Mouse (Mus musculus): ENCODE measurements around the gene Gm13289. TPM values are rescaled to one million over a fixed set of nuclear protein-coding genes. Genes with fewer than 3 reads are reported as not detected.
"Not testable (repeated sequence)": the region's sequence is repeated elsewhere in the genome, so short reads cannot be mapped to it uniquely, and the experiment has no call there.

Gm13289 gene
- polyA plus RNA-seq (2015; fragmentation: Nextera tagmentation; extraction: Ambion mirVana) = not detected in 2 replicates

DNA sequence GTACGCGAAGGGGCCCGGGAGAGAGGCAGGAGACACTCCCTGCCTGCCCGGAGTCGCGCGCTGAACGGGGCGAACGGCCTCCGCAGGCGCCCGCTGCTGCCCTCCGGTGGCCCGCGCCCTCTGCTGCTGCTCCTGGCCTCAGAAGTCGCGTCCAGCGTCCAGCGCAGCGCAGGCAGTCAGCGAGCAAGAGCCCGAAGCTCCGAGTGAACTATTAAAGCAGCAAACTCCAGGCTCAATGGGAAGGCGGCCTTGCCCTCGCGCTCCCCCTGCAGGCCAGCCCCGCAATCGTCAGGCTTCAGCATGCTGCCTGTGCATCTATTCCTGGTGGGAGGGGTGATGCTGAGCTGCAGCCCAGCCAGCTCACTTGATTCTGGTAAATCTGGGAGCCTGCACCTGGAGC lies at the start of gene Gm13289:
TSS of gene Gm13289 (plus strand) at position 301 of the 400 bp plus-strand sequence.
- ATAC-seq (ENCODE audit: insufficient number of reproducible peaks, insufficient read depth, low FRiP score, low TSS enrichment, low read depth); H3K4me3 ChIP-seq; H3K27ac ChIP-seq; H3K27me3 ChIP-seq; H3K4me2 ChIP-seq; H3K36me3 ChIP-seq; H3K9ac ChIP-seq; H3K9me3 ChIP-seq; H3K4me1 ChIP-seq: not testable (repeated sequence)
- WGBS = no CpG with 5 or more reads among the region's 29 CpGs

DNA sequence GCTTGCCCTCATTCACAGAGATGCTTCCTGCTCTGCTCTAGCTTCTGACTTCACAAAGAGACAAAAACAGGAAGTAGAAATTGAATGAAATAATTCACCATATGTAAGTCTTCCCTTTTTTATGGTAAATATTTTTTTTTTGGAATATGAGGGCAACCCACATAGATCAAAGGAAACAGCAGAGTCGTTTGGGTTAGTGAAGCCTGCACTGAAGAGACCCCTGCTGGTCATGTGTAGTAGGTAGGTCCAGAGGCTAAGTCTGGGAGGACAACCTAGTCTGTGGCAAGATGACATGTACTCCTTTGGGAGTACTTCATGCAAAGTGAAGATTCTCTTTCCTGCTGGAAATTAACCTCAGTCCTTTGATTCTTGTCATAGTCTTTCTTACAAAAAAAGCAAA lies 49.4 kb upstream of the Gm13289 start:
- Histone ChIP-seq H3K27me3 (no peaks in the 10 kb centered on the region), H3K36me3 (no peaks in the 10 kb centered on the region), H3K27ac (no peak overlapping the region), H3K9me3 (no peaks in the 10 kb centered on the region), H3K9ac (no peak overlapping the region), H3K4me3 (no peak overlapping the region), H3K4me2 (no peak overlapping the region), H3K4me1 (no peaks in the 10 kb centered on the region)
- no peak for ATAC-seq (ENCODE audit: insufficient number of reproducible peaks, insufficient read depth, low FRiP score, low TSS enrichment, low read depth)
- WGBS = 2% methylated on average over 1 of the region's 1 CpGs

- WGBS = 1% methylated on average over 2 of the region's 2 CpGs
- H3K9ac ChIP-seq = no peak overlapping the region
- no peak for ATAC-seq (ENCODE audit: insufficient number of reproducible peaks, insufficient read depth, low FRiP score, low TSS enrichment, low read depth)
These were observed 38.2 kb upstream of the Gm13289 start for GRCm38 (mm10) chr4:88738480-88738879.

GRCm38 (mm10) chr4:88739036-88739435 lies 37.7 kb upstream of the Gm13289 start:
- Histone ChIP-seq H3K4me2 (no peak overlapping the region), H3K9ac (no peak overlapping the region), H3K27me3 (no peaks in the 10 kb centered on the region), H3K4me3 (no peak overlapping the region), H3K36me3 (no peaks in the 10 kb centered on the region), H3K27ac (no peak overlapping the region), H3K4me1 (no peaks in the 10 kb centered on the region), H3K9me3 (no peaks in the 10 kb centered on the region)
- ATAC-seq (ENCODE audit: insufficient number of reproducible peaks, insufficient read depth, low FRiP score, low TSS enrichment, low read depth) = no peak
- WGBS = 88% methylated on average over 6 of the region's 6 CpGs

More at GRCm38 (mm10) chr4:88738480-88738879, 38.2 kb upstream of the Gm13289 start:
- H3K27me3 ChIP-seq = no peaks in the 10 kb centered on the region
- no peaks in the 10 kb centered on the region for H3K9me3 ChIP-seq
- H3K4me1 ChIP-seq = no peaks in the 10 kb centered on the region
- no peaks in the 10 kb centered on the region for H3K36me3 ChIP-seq
- no peak overlapping the region for H3K27ac ChIP-seq
- no peak overlapping the region for H3K4me3 ChIP-seq
- no peak overlapping the region for H3K4me2 ChIP-seq

- H3K36me3 ChIP-seq = no peaks in the 10 kb centered on the region
- H3K4me2 ChIP-seq = no peak overlapping the region
- no peak overlapping the region for H3K4me3 ChIP-seq
- H3K4me1 ChIP-seq = no peaks in the 10 kb centered on the region
- WGBS = 91% methylated on average over 4 of the region's 4 CpGs
- no peak for ATAC-seq (ENCODE audit: insufficient number of reproducible peaks, insufficient read depth, low FRiP score, low TSS enrichment, low read depth)
- H3K9me3 ChIP-seq = no peaks in the 10 kb centered on the region
- no peak overlapping the region for H3K27ac ChIP-seq
- no peaks in the 10 kb centered on the region for H3K27me3 ChIP-seq
- H3K9ac ChIP-seq = no peak overlapping the region
These were observed 35.3 kb upstream of the Gm13289 start for GRCm38 (mm10) chr4:88741426-88741825.

- WGBS = 62% methylated on average over 7 of the region's 7 CpGs
These were observed 33.9 kb upstream of the Gm13289 start for GRCm38 (mm10) chr4:88742771-88743371.

DNA sequence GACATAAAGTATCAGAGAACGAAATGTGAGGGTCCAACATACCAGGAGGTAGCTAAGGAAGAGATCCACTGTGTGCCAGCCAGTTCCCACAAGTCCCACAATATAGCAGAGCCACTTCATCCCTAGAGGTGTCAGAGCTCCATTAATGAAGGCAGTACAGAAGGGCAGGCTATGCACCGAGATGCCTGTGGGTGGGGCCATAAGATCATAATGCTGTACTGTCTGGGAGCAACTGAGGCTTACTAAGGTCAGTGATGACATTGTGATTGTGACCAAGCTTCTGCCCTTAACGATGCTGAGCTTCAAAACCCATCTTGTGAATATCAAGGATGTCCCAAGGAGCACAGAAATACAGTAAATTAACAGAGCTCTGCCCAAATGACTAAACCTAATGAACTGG lies 32.5 kb upstream of the Gm13289 start:
- Histone ChIP-seq H3K27me3 (no peaks in the 10 kb centered on the region), H3K4me2 (no peak overlapping the region), H3K4me3 (no peak overlapping the region), H3K9ac (no peak overlapping the region), H3K4me1 (no peaks in the 10 kb centered on the region), H3K9me3 (no peaks in the 10 kb centered on the region), H3K36me3 (no peaks in the 10 kb centered on the region), H3K27ac (no peak overlapping the region)
- ATAC-seq (ENCODE audit: insufficient number of reproducible peaks, insufficient read depth, low FRiP score, low TSS enrichment, low read depth) = no peak
- WGBS = 73% methylated on average over 3 of the region's 3 CpGs

More at GRCm38 (mm10) chr4:88742771-88743371, 33.9 kb upstream of the Gm13289 start:
- Histone ChIP-seq H3K27me3 (no peaks in the 10 kb centered on the region), H3K9ac (no peak overlapping the region), H3K4me2 (no peak overlapping the region), H3K4me3 (no peak overlapping the region), H3K36me3 (no peaks in the 10 kb centered on the region), H3K4me1 (no peaks in the 10 kb centered on the region), H3K9me3 (no peaks in the 10 kb centered on the region), H3K27ac (no peak overlapping the region)
- ATAC-seq (ENCODE audit: insufficient number of reproducible peaks, insufficient read depth, low FRiP score, low TSS enrichment, low read depth) = no peak

DNA sequence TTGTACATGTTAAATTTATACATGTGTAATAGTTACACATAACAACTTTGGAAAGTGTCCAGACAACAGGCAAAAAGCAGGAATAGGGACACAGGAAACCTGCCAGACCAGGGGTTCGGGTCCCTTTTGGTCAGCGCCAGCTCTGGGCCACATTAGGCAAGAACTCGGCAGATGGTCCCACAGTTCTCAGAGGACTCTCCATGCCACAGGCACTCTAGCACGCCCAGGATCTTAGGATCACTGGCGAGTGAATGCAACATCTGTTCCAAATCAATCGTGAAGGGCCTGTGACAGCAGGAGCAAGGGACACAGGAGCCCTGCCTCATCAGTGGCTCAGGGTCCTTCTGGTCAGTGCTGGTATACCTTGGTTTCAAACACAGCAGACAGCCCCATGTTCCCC lies 26.8 kb upstream of the Gm13289 start:
- Histone ChIP-seq H3K36me3 (no peaks in the 10 kb centered on the region), H3K4me2 (no peak overlapping the region), H3K9me3 (no peaks in the 10 kb centered on the region), H3K9ac (no peak overlapping the region), H3K27me3 (no peaks in the 10 kb centered on the region), H3K4me3 (no peak overlapping the region), H3K27ac (no peak overlapping the region), H3K4me1 (no peaks in the 10 kb centered on the region)
- ATAC-seq (ENCODE audit: insufficient number of reproducible peaks, insufficient read depth, low FRiP score, low TSS enrichment, low read depth) = no peak
- 28% methylated on average over 6 of the region's 6 CpGs for WGBS

- not testable (repeated sequence) for H3K36me3 ChIP-seq; H3K4me2 ChIP-seq; H3K4me1 ChIP-seq; H3K9me3 ChIP-seq; H3K9ac ChIP-seq; H3K4me3 ChIP-seq; ATAC-seq (ENCODE audit: insufficient number of reproducible peaks, insufficient read depth, low FRiP score, low TSS enrichment, low read depth); H3K27ac ChIP-seq; H3K27me3 ChIP-seq
- 67% methylated on average over 15 of the region's 15 CpGs for WGBS
These were observed 21.8 kb upstream of the Gm13289 start, which contains the start of gene Gm13271 for GRCm38 (mm10) chr4:88754818-88755340. Gene Gm13271, plus strand, starts transcription at chr4:88754868.

- H3K27ac ChIP-seq = peak overlapping the region; percentile 95
- WGBS = 7% methylated on average over 29 of the region's 31 CpGs
- peak overlapping the region; percentile 71 for H3K4me2 ChIP-seq
- not testable (repeated sequence) for H3K27me3 ChIP-seq; ATAC-seq (ENCODE audit: insufficient number of reproducible peaks, insufficient read depth, low FRiP score, low TSS enrichment, low read depth); H3K9me3 ChIP-seq; H3K36me3 ChIP-seq; H3K4me1 ChIP-seq
- peak overlapping the region; percentile 55 for H3K4me3 ChIP-seq
- peak overlapping the region; percentile 78 for H3K9ac ChIP-seq
These were observed 19.9 kb upstream of the Gm13289 start for GRCm38 (mm10) chr4:88756581-88757513.

- peak; percentile 100 for ATAC-seq (ENCODE audit: insufficient number of reproducible peaks, insufficient read depth, low FRiP score, low TSS enrichment, low read depth)
- WGBS = under 1% methylated on average over 21 of the region's 21 CpGs
- Histone ChIP-seq H3K27ac (peak overlapping the region; percentile 95), H3K4me3 (peak overlapping the region; percentile 55), H3K9ac (peak overlapping the region; percentile 78), H3K4me2 (peak overlapping the region; percentile 71)
- H3K9me3 ChIP-seq, H3K36me3 ChIP-seq, H3K27me3 ChIP-seq, H3K4me1 ChIP-seq: not testable (repeated sequence)
These were observed 19.1 kb upstream of the Gm13289 start for GRCm38 (mm10) chr4:88757628-88758031.

Measured in embryonic facial prominence, embryonic 13.5 days (tissue).